Mouse (Mus musculus) liver, embryonic 11.5 days (tissue): ENCODE results near the gene Ttc30b. TPM values are rescaled to one million over a fixed set of nuclear protein-coding genes. Genes with fewer than 3 reads are reported as not detected.

Source experiments
- ATAC-seq: fragments of 200-750 bp; cut with Nextera tagmentation; replicated peaks from 2 replicates; pipeline ENCODE4 v1.8.0; 2017; ENCODE audit warnings: moderate number of reproducible peaks, mild to moderate bottlenecking, moderate TSS enrichment, moderate library complexity; ENCODE audit not compliant: low FRiP score
- DNase-seq: peaks from one replicate; pipeline ENCODE4 v3.0.0-alpha.2; 2017; ENCODE audit warnings: low spot score
- H3K27ac ChIP-seq: fragments of 300-500 bp; sonication (generic); 2 replicates; pipeline ENCODE4 v1.5.1; 2014; ENCODE audit warnings: mild to moderate bottlenecking, low read depth, low read length, control low read depth
- H3K27me3 ChIP-seq: fragments of 300-500 bp; sonication (generic); replicated peaks from 2 replicates; pipeline ENCODE4 v1.6.1; 2014; ENCODE audit warnings: low read length, mixed read lengths; ENCODE audit not compliant: control insufficient read depth, insufficient read depth
- H3K36me3 ChIP-seq: fragments of 300-500 bp; sonication (generic); 2 replicates; pipeline ENCODE4 v1.6.1; 2014; ENCODE audit warnings: mild to moderate bottlenecking, low read length, moderate library complexity, mixed read lengths; ENCODE audit not compliant: control insufficient read depth, insufficient read depth
- H3K4me1 ChIP-seq: fragments of 300-500 bp; sonication (generic); replicated peaks from 2 replicates; pipeline ENCODE4 v1.6.1; 2014; ENCODE audit warnings: low read length, mixed read lengths; ENCODE audit not compliant: control insufficient read depth, insufficient read depth
- H3K4me2 ChIP-seq: fragments of 300-500 bp; sonication (generic); 2 replicates; pipeline ENCODE4 v1.6.1; 2014; ENCODE audit warnings: mild to moderate bottlenecking, control low read depth, moderate library complexity
- H3K4me3 ChIP-seq: fragments of 300-500 bp; sonication (generic); 2 replicates; pipeline ENCODE4 v1.5.1; 2014; ENCODE audit warnings: low read depth, low read length, control low read depth
- H3K9ac ChIP-seq: fragments of 300-500 bp; sonication (generic); 2 replicates; pipeline ENCODE4 v1.6.1; 2014; ENCODE audit warnings: low read depth, low read length, control low read depth
- H3K9me3 ChIP-seq: fragments of 300-500 bp; sonication (generic); 2 replicates; pipeline ENCODE4 v1.6.1; 2016; ENCODE audit warnings: low read length, inconsistent platforms, mixed read lengths; ENCODE audit not compliant: control insufficient read depth
- WGBS: fragments of 180-500 bp; shearing (Covaris S2); extraction: QIAGEN DNeasy Blood & Tissue Kit; methylation state at CpG from one replicate; pipeline ENCODE4 v1.1.7; 2014; 5-methylcytosine and 5-hydroxymethylcytosine counted together
- polyA plus RNA-seq: library from polyadenylated mRNA; unstranded; fragments of >200 nt; fragmentation: Nextera tagmentation; extraction: Ambion mirVana; gene quantifications from 2 replicates; pipeline ENCODE4 v1.2.1, GENCODE M21; 2014

Gene Ttc30b
- polyA plus RNA-seq, 1 experiment from 2014 or later = 2.1 TPM

- ATAC-seq = no peak
Measured at GRCm38 (mm10) chr2:75895711-75896110, 42.7 kb downstream of the Ttc30b start.

GRCm38 (mm10) chr2:75891981-75892380 is 46.4 kb downstream of the Ttc30b start:
- no peak overlapping the region for H3K27ac ChIP-seq
- H3K4me3 ChIP-seq = no peak overlapping the region
- H3K36me3 ChIP-seq = peaks cover 4% of the 10 kb centered on the region; the same call in 1 of the 2 replicates
- no peaks in the 10 kb centered on the region for H3K4me1 ChIP-seq
- H3K27me3 ChIP-seq = no peaks in the 10 kb centered on the region
- H3K9ac ChIP-seq = no peak overlapping the region
- ATAC-seq (no peak), DNase-seq (no peak)
- H3K4me2 ChIP-seq = no peak overlapping the region
- WGBS = 85% methylated on average over 4 of the region's 4 CpGs
- H3K9me3 ChIP-seq = no peaks in the 10 kb centered on the region

More at GRCm38 (mm10) chr2:75895711-75896110, 42.7 kb downstream of the Ttc30b start:
- H3K4me1 ChIP-seq = no peaks in the 10 kb centered on the region
- DNase-seq = no peak
- no peaks in the 10 kb centered on the region for H3K9me3 ChIP-seq
- peaks cover 11% of the 10 kb centered on the region; the same call in 1 of the 2 replicates for H3K36me3 ChIP-seq
- H3K9ac ChIP-seq = no peak overlapping the region
- no peak overlapping the region for H3K4me2 ChIP-seq
- H3K27me3 ChIP-seq = no peaks in the 10 kb centered on the region
- H3K27ac ChIP-seq = no peak overlapping the region
- no peak overlapping the region for H3K4me3 ChIP-seq
- 81% methylated on average over 5 of the region's 5 CpGs for WGBS

Other genes starting within 250 kb of the Ttc30b start
- 69.6 and 77.5 TPM in 2 replicates for gene Nfe2l2, start 233.9 kb downstream of the Ttc30b start, polyA plus RNA-seq
- 38.2 and 40.0 TPM in 2 replicates for gene Agps, start 106.4 kb downstream of the Ttc30b start, polyA plus RNA-seq
- 0.34 and 0.36 TPM in 2 replicates for gene Ttc30a2, start 39.6 kb upstream of the Ttc30b start, polyA plus RNA-seq
- 4.8 and 5.4 TPM in 2 replicates for gene Ttc30a1, start 43.4 kb upstream of the Ttc30b start, polyA plus RNA-seq